Mouse (Mus musculus) mouse trophoblast stem cell (cell line): ENCODE measurements at regions not wholly inside any gene's neighbourhood (a gene's known extent, or its start where the extent isn't known, plus 50 kb on each side); places are given as distances from the start of the nearest gene placed in this dataset.
"Not testable (repeated sequence)": the region's sequence is repeated elsewhere in the genome, so short reads cannot be mapped to it uniquely, and the experiment has no call there.

ENCODE experiments used
- in situ Hi-C, 2 experiments: fragments of 300-500 bp; cut with MseI, MboI; formaldehyde crosslinking; loops; 2 replicates in 1 of 2; 3 replicates in 1 of 2; pipeline ENCODE4 v1.15.1; 2025

DNA sequence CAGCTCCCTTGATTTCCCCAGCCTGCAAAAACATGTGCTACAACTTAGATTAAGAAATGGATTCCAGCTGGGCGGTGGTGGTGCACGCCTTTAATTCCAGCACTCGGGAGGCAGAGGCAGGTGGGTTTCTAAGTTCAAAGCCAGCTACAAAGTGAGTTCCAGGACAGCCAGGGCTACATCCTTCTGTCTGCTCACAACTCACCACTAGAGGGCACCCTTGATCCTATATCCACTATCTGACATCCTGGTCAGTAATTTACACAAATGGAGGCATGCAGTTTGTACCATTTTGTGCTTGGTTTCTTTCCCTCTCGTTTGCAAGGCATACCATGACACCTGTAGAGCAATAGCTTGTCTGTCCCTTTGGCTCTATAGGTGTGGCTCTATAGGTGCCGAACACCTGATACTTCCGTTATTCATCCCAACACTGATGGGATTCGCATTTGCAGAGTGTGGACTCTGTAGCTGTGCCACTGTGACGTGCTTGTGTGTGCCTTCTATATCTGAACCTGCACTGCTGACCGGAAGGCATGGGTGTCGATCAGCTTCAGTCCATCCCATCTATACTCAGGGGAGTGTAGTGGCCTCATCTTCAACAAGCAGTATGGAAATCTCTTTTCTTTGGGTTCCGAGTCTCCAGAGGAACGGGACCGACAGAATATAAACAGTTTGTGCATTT lies 108.4 kb upstream of the Spata13 start:
- in situ Hi-C loops = no loop called here

DNA sequence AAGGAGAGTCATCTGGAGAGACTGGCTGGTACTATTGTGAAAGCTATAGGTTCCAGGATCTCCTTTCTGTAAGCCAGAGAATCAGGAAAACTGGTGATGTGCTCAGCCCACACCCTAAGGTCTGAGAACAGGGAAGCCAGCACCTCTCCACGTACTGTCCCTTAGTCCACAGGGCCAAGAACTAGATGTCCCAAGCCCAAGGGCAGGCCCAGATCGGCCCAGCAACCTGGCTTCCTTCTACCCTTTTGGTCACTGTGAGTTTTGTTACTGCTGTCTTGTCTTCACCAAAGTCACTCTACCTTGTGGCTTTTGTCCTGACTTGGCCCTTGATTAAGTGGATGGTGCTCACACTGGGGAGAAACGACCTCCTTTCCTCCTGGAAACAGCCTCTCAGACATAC lies 107.8 kb upstream of the Spata13 start:
- in situ Hi-C loops = no loop called here

DNA sequence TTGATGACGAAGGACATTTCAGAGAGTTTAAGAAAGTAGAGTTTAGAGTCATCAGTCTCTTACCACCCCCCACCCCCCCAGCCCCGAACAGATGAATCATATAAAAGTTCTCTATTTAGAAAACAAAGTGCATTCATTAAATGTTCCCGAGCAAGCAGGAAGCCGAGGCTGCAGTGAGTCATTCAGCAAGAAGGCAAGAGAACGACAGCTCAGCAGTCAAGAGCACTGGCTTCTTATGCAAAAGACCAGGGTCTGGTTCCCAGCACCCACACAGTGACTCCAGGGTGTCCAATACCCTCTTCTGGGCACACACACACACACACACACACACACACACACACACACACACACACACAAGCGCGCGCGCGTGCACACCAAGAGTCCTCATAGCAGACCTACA lies 107.0 kb upstream of the Spata13 start:
- in situ Hi-C loops = no loop called here

DNA sequence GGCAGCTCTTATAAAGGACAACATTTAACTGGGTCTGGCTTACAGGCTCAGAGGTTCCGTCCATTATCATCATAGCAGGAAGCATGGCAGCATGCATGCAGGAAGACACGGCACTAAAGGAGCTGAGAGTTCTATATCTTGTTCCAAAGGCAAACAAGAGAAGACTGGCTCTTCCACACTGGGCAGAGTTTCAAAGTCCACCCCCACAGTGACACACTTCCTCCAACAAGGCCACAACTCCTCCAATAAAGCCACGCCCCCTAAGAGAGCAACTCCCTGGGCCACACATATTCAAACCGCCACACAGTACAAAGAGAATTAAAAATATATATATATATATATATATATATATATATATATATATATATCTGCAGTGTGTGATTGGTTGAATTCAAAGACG lies 105.8 kb upstream of the Spata13 start:
- in situ Hi-C loops = no loop called here

DNA sequence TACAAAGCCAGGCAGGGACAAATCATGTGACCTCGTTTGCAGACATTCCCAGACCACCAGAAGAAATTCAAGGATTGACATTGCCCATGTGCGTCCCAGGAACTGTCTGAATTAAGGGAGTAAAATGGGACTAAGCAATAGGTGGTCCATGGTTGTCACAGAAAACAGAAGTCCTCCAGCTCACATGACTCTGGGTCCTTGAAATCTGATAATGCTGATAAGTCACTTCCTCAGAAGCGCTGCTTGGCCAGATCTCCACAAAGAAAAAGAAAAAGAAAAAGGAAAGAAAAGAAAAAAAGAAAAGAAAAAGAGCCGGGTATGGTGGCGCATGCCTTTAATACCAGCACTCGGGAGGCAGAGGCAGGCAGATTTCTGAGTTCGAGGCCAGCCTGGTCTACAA lies 105.3 kb upstream of the Spata13 start:
- in situ Hi-C loops = no loop called here

DNA sequence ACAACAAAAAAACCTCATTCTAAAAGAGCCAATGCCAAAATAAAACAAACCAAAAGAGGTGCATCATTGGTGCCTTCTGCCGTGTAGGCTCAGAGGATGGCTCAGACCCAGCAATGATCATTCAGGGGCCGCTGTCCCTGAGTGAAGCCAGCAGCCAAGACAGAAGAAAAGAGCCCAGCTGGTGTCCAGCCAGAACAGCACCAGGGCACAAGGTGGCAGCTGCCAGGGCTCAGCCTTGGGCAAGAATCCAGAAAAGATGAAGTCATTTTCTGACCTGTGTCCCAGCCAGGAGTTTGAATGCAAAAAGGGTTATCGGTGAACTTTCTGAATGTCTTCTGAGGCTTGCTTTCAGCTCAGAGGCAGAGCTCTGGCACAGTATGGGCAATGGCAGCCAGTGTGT lies 104.8 kb upstream of the Spata13 start:
- in situ Hi-C loops = no loop called here

DNA sequence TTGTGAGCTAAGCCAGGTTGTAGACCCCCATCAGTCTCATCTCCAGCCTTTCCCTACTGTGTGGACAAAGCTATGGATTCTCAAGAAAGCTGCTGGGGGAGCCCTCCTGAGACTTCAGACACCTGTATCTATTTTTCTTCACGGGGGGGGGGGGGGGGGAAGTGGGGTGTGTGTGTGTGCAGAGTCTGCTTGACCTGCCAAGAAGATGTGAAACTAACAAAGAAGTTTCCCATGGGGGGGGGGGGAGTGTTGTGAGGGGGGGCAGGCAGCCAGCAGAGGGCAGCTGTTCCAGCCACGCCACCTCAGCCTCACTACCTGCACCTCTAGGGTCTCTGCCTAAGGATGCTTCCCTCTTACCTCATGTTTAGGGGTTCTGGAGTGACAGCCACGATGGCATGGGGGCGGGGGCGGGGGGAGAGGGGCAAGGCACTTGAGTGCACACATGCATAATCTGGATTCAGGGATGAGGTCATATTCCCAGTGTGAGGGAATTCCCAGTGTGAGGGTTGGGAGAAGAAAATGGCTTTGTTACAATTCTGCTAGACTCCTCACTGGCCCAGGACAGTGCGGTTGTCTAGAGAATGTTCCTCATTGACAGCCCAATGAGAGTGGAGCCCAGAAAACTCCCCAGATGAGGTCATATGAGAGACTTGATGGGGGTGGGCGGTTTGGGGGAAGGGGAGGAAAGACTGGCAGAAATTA lies 104.0 kb upstream of the Spata13 start:
- in situ Hi-C loops = no loop called here

DNA sequence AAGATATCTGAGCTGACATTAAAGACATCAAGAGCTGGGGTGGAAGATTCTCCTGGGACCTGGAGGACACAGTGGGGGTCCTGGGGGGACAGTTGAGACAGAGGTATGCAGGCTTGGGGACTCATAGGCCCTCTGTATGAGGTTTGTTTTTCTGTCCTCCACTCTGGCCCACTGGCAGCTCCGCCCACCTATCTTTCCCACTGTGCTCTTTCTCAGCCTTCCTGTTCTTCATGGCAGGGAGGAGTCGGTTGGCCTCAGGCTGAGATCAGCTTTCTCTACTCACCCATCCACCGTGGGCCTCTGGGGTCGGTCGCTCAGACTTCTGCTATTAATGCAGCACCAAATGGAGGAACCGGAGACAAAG lies 103.5 kb upstream of the Spata13 start:
- in situ Hi-C loops = no loop called here

DNA sequence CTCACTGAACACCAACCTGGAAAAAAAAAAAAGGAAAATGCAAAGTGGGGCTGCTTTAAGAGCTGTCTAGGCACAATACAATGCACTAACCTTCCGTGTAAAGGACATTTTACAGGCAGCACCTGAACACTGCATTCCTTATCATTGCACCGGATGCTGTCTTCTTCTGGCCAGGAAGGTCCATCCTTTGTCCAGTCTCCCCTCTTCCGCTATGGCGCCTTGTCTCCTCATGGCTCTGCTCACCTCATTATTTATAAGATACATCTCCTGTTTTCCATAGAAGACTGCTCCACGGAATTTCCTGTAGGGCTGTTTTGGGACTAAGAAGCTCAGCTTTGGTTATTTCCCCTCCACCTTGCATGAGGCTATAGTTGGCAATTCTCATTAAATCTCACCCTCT lies 102.8 kb upstream of the Spata13 start:
- in situ Hi-C loops = no loop called here

DNA sequence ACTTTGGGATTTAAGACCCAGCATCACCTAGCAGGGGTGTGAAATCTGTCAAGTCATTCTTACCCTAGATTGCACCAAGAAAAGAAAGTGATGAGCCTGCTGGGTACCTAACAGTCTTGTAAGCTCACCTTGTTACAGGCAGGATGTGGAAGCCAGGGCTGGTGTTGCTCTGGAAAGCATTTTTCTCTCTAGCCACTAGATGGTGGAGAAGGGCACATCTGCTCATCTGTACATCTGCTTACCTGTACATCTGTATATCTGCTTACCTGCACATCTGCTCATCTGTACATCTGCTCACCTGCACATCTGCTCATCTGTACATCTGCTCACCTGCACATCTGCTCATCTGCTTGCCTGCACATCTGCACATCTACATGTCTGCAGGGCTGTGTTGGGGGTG lies 102.0 kb upstream of the Spata13 start:
- in situ Hi-C loops = no loop called here

DNA sequence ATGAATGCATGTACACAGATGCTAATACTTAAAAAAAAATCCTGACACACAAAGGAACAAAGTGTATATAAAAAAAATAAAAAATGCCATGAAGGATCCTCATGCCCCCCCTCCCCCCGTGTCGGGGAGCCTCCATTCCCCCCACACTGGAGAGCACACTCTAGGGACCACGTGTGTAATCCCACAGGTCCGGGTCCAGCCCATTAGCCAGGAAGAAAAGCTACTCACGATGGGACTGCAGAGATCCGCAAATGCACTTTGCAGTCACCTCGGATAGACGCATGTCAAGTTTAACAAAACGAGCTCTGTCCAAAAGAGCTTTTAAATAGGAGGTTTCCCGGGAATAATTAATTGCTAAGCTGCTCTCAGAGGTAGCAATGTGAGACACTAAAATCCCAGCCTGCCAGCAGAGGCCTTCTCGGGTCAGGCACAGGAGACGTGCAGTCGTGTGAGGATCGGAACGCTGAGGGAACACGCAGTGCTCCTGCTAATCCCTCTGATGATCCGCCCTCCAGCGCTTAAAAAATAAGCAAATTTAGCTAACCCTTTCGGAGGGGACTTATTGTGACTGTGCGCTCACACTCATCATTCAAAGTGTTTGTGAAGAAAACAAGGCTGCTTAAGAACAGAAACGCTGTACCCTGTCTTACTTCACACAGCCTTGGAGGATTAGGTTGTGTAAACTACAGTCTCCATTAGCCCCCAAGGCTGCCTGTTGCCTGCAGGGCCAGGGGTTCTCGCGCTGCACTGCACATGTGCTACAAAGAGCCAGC lies 100.2 kb upstream of the Spata13 start:
- in situ Hi-C loops = no loop called here

DNA sequence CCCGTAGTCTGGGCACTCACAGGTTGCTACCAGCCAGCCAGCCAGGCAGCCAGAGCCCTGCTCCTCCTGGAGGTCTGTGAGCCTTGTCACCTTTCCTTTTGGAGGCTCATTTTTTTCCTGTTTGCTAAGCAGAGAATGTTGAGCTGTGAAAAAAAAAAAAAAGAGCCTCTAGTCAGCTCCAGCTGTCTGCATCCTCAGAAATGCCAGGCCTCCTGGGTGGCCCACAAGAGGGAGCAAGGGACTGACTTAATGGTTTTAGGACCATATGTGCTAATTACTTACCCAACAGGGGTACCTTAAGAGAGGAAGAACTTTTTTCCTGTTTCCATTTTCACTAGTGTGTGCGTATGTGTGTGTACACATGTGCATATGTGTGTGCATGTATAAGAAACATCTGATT lies 94.8 kb upstream of the Spata13 start:
- in situ Hi-C loops = no loop called here

DNA sequence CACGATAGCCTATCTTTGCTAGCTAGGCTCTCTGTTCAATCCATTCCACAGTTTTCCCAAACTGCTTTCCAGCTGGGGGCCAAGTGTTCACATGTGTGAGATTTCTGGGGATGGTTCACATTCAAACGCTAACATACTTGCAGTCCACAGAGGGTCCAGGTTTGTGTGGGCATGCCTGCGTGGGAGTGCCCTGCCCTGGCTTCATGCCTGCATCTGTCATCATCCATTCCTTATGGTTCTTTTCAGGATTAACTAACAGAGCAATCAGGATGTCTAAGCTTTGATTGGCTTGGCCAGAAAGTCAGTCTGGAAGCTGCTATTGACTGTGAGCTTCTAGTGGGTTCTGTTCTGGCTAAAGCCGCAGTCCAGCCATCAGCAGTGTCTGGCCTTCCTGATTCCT lies 93.7 kb upstream of the Spata13 start:
- in situ Hi-C loops = no loop called here

DNA sequence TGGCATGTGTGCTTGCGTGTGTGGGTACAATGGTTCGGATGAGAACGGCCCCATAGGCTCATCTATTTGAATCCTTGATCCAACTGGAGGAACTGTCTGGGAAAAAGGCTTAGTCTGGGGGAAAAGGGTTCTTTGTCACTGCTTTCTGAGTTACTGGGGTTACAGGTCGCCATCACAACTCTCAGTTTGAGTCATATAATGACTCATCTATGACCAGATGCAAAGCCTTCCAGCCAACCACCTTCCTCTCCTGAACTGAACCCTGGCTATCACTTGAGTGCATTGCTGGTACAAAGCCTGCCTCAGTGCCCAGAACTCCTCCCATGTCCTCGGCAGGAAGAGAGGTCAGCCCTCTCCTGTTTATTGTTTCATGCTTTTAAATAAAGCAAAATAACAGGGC lies 92.2 kb upstream of the Spata13 start:
- in situ Hi-C loops = no loop called here

DNA sequence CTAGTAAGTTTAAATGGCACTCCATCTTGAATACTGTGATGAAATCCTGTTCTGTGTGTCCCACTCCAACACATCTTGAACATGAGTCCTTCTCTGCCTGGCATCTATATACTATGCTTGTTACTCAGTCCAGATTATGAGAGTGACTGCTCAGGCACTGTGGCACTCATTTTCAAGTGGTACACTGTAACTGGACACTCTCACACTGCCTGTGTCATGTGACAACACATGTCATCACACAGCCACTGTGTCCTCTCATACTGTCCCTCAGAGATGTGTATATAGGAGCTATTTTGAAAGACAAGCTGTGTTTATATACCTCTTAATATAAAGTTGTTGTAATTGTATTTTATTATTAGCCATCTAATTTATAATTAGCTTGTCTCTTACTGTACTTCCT lies 89.0 kb upstream of the Spata13 start:
- in situ Hi-C loops = no loop called here

DNA sequence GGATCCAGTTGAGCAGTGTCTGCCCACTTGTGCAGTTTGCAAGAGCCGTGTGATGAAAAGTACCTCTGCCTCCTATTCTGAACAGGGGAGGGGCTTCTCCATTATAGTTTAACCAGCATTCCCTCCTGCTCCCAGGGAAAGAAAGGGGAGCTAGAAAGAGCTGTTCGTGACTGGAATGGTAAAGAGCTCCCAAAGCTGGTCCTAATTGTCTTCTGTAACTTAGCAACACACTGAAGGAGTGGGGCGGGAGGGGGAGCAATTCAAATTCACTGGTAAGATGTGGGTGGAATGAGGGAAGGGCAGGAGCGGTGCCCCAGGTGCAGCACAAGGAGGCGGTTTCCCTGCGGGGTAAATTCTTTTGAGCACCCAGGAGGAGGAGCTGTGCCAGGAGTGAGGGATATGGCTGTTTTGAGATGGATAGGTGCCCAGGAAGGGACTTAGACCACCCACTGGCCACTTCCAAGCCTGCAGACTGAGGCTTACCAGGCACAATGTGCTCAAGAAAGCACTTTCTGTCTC lies 79.5 kb upstream of the Spata13 start:
- in situ Hi-C loops = no loop called here

DNA sequence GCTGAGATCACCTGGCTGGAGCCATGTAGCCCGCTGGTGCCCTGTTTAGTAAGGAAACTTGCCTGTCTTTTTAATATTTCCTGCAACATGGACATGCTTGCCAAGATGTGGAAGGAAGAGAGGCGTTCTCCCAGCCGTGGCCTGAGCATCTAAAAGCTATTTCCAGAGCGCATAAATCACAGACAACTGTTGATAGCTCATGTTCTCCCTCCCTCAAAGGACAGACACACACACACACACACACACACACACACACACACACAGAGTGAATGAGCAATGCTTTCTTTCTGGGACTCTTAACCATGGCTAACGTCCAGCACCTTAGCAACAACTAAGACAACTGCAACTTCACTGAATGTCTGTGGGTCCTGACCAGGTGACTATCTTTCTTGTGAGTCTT lies 77.3 kb upstream of the Spata13 start:
- in situ Hi-C loops = no loop called here

DNA sequence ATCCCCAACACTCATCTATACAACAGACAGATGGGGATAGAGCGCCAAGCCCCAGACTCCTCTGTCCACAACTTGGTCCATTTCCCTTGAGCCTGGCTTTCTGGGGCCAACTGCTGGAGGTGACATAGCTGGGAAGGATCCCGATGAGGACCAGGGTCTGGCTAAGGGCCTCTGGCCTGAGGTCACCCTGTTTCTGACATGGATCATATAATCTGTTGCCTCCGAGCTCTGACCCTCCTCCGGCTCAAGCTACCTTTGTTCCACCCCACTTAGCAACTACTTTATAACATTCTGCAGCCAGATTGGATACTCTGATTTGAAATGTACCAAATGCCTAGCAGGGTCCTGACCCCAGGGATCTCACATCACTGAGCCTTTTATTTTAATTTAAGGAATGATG lies 76.8 kb upstream of the Spata13 start:
- in situ Hi-C loops = no loop called here

DNA sequence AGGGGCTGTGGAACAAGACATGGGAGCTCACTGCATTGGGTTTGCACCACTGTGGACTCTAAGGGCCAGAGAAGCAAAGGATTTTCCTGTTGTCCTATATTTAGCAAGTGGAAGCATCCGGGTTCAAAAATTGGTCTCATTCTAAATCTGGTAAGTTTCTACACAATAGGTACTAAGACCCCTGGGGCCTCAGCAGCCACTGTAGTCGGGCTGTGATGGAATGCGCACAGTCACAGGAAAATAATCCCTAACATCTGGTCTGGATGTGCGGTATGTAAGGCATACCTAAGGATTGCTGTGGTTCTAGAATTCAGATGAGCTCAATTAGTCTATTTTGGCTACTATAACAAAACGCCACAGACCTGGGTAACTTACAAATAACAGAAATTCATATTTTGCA lies 74.4 kb upstream of the Spata13 start:
- in situ Hi-C loops = no loop called here

DNA sequence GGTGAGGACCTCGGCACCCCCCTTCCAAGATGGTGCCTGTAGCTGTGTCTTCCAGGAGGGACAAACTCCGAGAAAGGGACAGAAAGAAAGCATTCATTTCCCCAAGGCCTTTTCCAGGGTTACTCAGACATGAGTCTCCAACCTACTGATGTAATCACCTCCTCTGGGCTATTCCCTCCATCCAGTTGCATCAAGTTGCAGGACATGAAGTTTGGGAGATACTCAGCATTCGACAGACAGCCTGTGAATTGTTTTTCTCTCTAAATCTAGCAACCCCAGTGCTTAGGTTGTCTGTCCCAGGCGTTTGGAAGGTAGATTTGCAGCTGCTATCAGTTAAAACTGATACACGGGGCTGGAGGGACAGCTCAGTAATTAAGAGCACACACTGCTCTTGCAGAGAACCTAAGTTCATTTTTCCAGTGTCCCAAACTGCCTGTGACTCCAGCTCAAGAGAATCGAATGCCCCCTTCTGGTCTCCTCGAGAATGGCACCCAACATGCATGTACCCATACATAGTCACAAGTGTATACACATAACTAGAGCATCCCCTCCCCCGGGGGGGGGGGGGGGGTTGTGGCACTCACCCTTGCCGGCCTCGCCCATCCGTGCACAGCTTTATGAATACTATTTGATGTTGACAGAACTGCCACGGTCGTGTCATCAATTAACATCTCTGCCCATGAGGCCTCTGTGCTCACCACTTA lies 73.8 kb upstream of the Spata13 start:
- in situ Hi-C loops = no loop called here

DNA sequence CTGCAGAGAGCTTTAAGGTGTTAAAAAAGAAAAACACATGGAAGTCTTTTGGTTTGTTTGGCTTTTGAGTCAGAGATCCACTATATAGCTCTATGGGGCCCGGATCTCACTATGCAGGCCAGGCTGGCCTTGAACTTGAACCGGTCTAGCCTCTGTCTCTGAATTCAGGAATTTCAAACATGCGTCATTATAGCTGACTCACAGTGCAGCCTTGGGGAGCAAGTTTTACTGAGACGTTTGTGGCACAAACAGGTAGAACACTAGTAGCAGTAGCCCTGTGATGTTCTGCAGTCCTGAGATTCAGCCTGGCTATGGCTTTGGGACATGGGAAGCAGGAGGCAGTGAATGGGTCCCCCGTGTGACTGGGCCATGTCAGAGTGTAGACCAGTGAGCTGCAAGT lies 57.5 kb upstream of the Spata13 start:
- in situ Hi-C loops = no loop called here

DNA sequence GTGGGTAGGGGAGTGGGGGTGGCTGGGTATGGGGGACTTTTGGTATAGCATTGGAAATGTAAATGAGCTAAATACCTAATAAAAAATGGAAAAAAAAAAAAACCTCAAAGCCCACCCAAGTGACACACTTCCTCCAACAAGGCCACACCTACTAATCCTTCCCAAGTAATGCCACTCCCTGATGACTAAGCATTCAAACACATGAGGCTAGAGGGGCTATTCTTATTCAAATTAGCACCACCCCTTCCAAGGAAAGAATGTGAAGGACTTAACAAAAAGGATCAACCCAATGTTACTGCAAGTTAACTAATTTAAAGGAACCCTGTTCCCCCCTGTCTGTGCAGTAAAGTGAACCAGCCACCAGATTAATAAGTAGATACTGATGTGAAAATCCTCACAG lies 53.7 kb upstream of the Spata13 start:
- in situ Hi-C loops = not testable (repeated sequence)
